In the genomic region with DNA sequence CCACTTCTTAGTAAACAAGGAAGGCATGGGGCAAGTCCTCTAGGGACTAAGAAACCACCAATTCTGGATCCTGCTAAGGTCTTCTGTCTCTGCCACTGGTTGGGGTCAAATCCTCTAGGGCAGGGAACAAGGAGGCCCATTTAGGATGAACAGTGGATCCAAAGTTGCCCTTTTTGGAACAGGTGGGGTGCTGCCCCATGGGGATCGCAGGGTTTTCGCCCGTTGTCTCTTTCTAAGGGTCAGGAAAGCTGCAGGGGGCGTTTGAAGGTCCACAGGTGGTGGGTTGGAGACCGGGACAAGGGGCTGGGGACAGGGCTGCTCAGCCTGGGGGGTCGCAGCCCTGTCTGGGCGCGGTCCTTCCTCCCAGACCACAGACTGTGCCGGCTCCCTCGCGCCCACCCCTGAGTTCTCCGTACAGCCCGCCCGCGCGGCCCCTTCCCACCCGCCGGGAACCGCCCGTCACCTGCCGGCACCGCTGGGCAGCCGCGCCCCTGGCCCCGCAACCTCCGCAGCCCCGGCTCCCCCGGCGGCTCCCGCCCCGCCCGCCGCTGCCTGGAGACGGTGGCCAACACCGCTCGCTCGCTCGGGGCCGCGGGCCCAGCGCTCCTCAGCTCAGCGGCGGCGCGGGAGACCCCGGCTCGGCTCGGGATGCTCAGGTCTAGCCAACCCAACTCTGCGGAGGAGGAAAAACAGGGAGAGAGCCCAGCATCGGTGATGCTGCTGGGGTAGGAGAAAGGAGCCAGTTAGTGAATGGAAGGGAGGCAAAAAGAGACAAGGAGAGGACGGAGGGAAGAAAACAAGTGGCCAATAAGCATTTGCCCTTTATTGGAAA, we compare ENCODE assay signal across 9 mouse cellular contexts. TPM values are rescaled to one million over a fixed set of nuclear protein-coding genes. Genes with fewer than 3 reads are reported as not detected.
A peak's percentile ranks its signal among the peaks of the same experiment; 100 is the strongest.
DNase-seq lines count a peak whose midpoint lies in the region; ATAC-seq and TF ChIP-seq lines count a peak whose summit lies in the region.
"Had no signal": no experiment of that assay in that cellular context is flagged by ENCODE, and none has a peak within 500 bp of the region (broad histone marks: within the 10 kb centered on the region; RNA-seq: fewer than 3 reads in every experiment).

Jhy (minus strand) TSS at position 533 of the 832 bp plus-strand sequence.

- peak within 1 kb of the TSS; percentile 49 for H3K4me3 ChIP-seq in kidney, embryonic 15.5 days (replicated peaks)
- peak within 1 kb of the TSS; percentile 11; the same call in 1 of the 2 replicates for H3K4me3 ChIP-seq in cortical plate, adult 2 months (ENCODE audit: insufficient read depth, low read length)
- peak within 1 kb of the TSS; percentile 56 for H3K4me3 ChIP-seq in midbrain, embryonic 14.5 days (replicated peaks; ENCODE audit: low read depth, low read length)

- ATAC-seq in kidney, embryonic 15.5 days (replicated peaks; ENCODE audit: low FRiP score), result 0 out of 2 replicates have a peak, but pooled peaks have one; percentile 43
- ATAC-seq in granulocyte monocyte progenitor cell, adult 5-6 weeks (replicated peaks; ENCODE audit: poor library complexity, severe bottlenecking), result 0 out of 2 replicates have a peak, but pooled peaks have one; percentile 7
- peak; percentile 76; the same call in 1 of the 2 replicates for ATAC-seq in midbrain, embryonic 14.5 days (ENCODE audit: low FRiP score, low TSS enrichment)
- ATAC-seq in cerebellum, adult (ENCODE audit: insufficient number of reproducible peaks, low FRiP score, low TSS enrichment), result no peak

- H3K4me2 ChIP-seq in kidney, embryonic 15.5 days, result peak within 1 kb of the TSS; percentile 88
- peak within 1 kb of the TSS; percentile 94 for H3K4me2 ChIP-seq in midbrain, embryonic 14.5 days (ENCODE audit: low read length)

- H3K27ac ChIP-seq in kidney, embryonic 15.5 days, result no peak within 1 kb of the TSS
- H3K27ac ChIP-seq in cortical plate, adult 2 months (ENCODE audit: insufficient read depth, low read length), result no peak within 1 kb of the TSS
- H3K27ac ChIP-seq in midbrain, embryonic 14.5 days (replicated peaks; ENCODE audit: low read depth, low read length), result peak within 1 kb of the TSS; percentile 47
- H3K27ac ChIP-seq: liver, embryonic 14.5 days had no signal

- no peaks in the 10 kb centered on the region for H3K9me3 ChIP-seq in kidney, embryonic 15.5 days (replicated peaks)
- no peaks in the 10 kb centered on the region for H3K9me3 ChIP-seq in midbrain, embryonic 14.5 days (ENCODE audit: control insufficient read depth, low read length)

- H3K27me3 ChIP-seq in kidney, embryonic 15.5 days, result peaks cover 51% of the 10 kb centered on the region
- H3K27me3 ChIP-seq in midbrain, embryonic 14.5 days (ENCODE audit: control insufficient read depth, insufficient read depth, low read length), result peaks cover 18% of the 10 kb centered on the region

- 0 out of 2 replicates have a peak within 1 kb of the TSS, but pooled peaks have one; percentile 23 for H3K9ac ChIP-seq in kidney, embryonic 15.5 days
- peak within 1 kb of the TSS; percentile 71 for H3K9ac ChIP-seq in midbrain, embryonic 14.5 days (replicated peaks; ENCODE audit: low read length)
- H3K9ac ChIP-seq: liver, embryonic 14.5 days had no signal

- 1% methylated on average over 49 of the region's 51 CpGs for WGBS in kidney, embryonic 15.5 days
- 2% methylated on average over 48 of the region's 51 CpGs for whole genome bisulfite sequencing in midbrain, embryonic 14.5 days

- TF ChIP-seq CTCF in cortical plate, adult 2 months (IDR thresholded peaks at IDR 0.05; ENCODE audit: extremely low read depth, insufficient read depth, low read length), result no peak

- peaks cover 11% of the 10 kb centered on the region for H3K4me1 ChIP-seq in kidney, embryonic 15.5 days
- no peaks in the 10 kb centered on the region; the same call in 1 of the 2 replicates for H3K4me1 ChIP-seq in cortical plate, adult 2 months (ENCODE audit: control insufficient read depth, insufficient read depth, low read length)
- peaks cover 10% of the 10 kb centered on the region; the same call in 1 of the 2 replicates for H3K4me1 ChIP-seq in midbrain, embryonic 14.5 days (ENCODE audit: control insufficient read depth, insufficient read depth, low read length)

- TF ChIP-seq POLR2A in cortical plate, adult 2 months (IDR thresholded peaks at IDR 0.05; ENCODE audit: extremely low read depth, insufficient read depth, low read length), result no peak

- H3K36me3 ChIP-seq in kidney, embryonic 15.5 days, result no peaks in the 10 kb centered on the region
- H3K36me3 ChIP-seq in midbrain, embryonic 14.5 days (ENCODE audit: control insufficient read depth, insufficient read depth, low read length), result no peaks in the 10 kb centered on the region

- DNase-seq in kidney, adult 11 months, result no peak
- peak; percentile 78 for DNase-seq in midbrain, embryonic 14.5 days
- no peak for DNase-seq in left cerebral cortex, adult 11 months (ENCODE audit: low spot score)
- no peak for DNase-seq in layer of hippocampus, adult 11-12 months (ENCODE audit: low spot score)

RNA-seq across cellular contexts. Expression of gene Jhy, which starts in this region (rescaled TPM):
- 0.29 and 0.37 TPM in 2 replicates for polyA plus RNA-seq in kidney, embryonic 15.5 days (2015; fragmentation: Nextera tagmentation; extraction: Ambion mirVana)
- 0.10 and 0.19 TPM in 2 replicates for polyA plus RNA-seq in cortical plate, adult 2 months (2012; rRNA removed)
- total RNA-seq in granulocyte monocyte progenitor cell, adult 5-6 weeks (2014; fragmentation: Nextera tagmentation), result not detected in 2 replicates
- not detected in 2 replicates for total RNA-seq in granulocyte monocyte progenitor cell, adult 5-6 weeks (2017)
- polyA plus RNA-seq in midbrain, embryonic 14.5 days (2014; fragmentation: Nextera tagmentation; extraction: Ambion mirVana), result 1.1 and 1.2 TPM in 2 replicates

Comparison
In these comparisons a context has a peak if more than half of its experiments do, and no peak if none do; other contexts are left out.
1. Peak in ATAC-seq, H3K4me3 ChIP-seq, H3K9ac ChIP-seq and H3K4me2 ChIP-seq in kidney, embryonic 15.5 days; RNA of the gene not detected or under 1 TPM.
2. Peak in ATAC-seq in granulocyte monocyte progenitor cell, adult 5-6 weeks; RNA of the gene not detected or under 1 TPM.